Mouse (Mus musculus): ENCODE results near the gene Il3. TPM values are rescaled to one million over a fixed set of nuclear protein-coding genes. Genes with fewer than 3 reads are reported as not detected.

Il3 gene
- polyA plus RNA-seq (2014; fragmentation: Nextera tagmentation; extraction: Ambion mirVana): not detected in 2 replicates

GRCm38 (mm10) chr11:54267177-54267576 is at the start of gene Il3:
TSS of gene Il3 (minus strand) at chr11:54267277.
- DNase-seq: no peak
- no peak for TF ChIP-seq CTCF (IDR thresholded peaks at IDR 0.05; ENCODE audit: low read depth)
- H3K4me1 ChIP-seq (ENCODE audit: insufficient read depth): no peaks in the 10 kb centered on the region
- no peak for ATAC-seq (ENCODE audit: insufficient read depth)
- no peaks in the 10 kb centered on the region for H3K27me3 ChIP-seq (ENCODE audit: insufficient read depth, low read length)
- no peak within 1 kb of the TSS for H3K9ac ChIP-seq
- WGBS: 77% methylated on average over 6 of the region's 6 CpGs
- no peaks in the 10 kb centered on the region for H3K36me3 ChIP-seq (ENCODE audit: insufficient read depth)
- no peak within 1 kb of the TSS for H3K4me2 ChIP-seq
- H3K9me3 ChIP-seq (ENCODE audit: low read depth, low read length): no peaks in the 10 kb centered on the region
- H3K27ac ChIP-seq (ENCODE audit: low read depth): no peak within 1 kb of the TSS
- no peak within 1 kb of the TSS for H3K4me3 ChIP-seq (ENCODE audit: low read depth, low read length)

GRCm38 (mm10) chr11:54315336-54315735 is 48.3 kb upstream of the Il3 start:
- TF ChIP-seq CTCF (IDR thresholded peaks at IDR 0.05; ENCODE audit: low read depth): no peak
- no peak for DNase-seq
- H3K4me1 ChIP-seq (ENCODE audit: insufficient read depth): no peaks in the 10 kb centered on the region

GRCm38 (mm10) chr11:54314740-54315139 is 47.7 kb upstream of the Il3 start:
- Histone ChIP-seq H3K9ac (no peak overlapping the region; the same call in 1 of the 2 replicates), H3K36me3 (ENCODE audit: insufficient read depth) (no peaks in the 10 kb centered on the region), H3K27ac (ENCODE audit: low read depth) (no peak overlapping the region), H3K9me3 (ENCODE audit: low read depth, low read length) (no peaks in the 10 kb centered on the region), H3K4me1 (ENCODE audit: insufficient read depth) (no peaks in the 10 kb centered on the region), H3K4me2 (no peak overlapping the region), H3K27me3 (ENCODE audit: insufficient read depth, low read length) (no peaks in the 10 kb centered on the region), H3K4me3 (ENCODE audit: low read depth, low read length) (no peak overlapping the region)
- no peak for ATAC-seq (ENCODE audit: insufficient read depth)
- TF ChIP-seq CTCF (IDR thresholded peaks at IDR 0.05; ENCODE audit: low read depth): no peak
- WGBS: 21% methylated on average over 3 of the region's 3 CpGs
- no peak for DNase-seq

More at GRCm38 (mm10) chr11:54315336-54315735, 48.3 kb upstream of the Il3 start:
- 81% methylated on average over 5 of the region's 5 CpGs for WGBS
- no peaks in the 10 kb centered on the region for H3K36me3 ChIP-seq (ENCODE audit: insufficient read depth)
- no peak overlapping the region for H3K4me3 ChIP-seq (ENCODE audit: low read depth, low read length)
- no peaks in the 10 kb centered on the region for H3K9me3 ChIP-seq (ENCODE audit: low read depth, low read length)
- H3K9ac ChIP-seq: no peak overlapping the region
- H3K27ac ChIP-seq (ENCODE audit: low read depth): no peak overlapping the region
- no peaks in the 10 kb centered on the region for H3K27me3 ChIP-seq (ENCODE audit: insufficient read depth, low read length)
- no peak for ATAC-seq (ENCODE audit: insufficient read depth)
- no peak overlapping the region for H3K4me2 ChIP-seq

- no peaks in the 10 kb centered on the region for H3K36me3 ChIP-seq (ENCODE audit: insufficient read depth)
- H3K27me3 ChIP-seq (ENCODE audit: insufficient read depth, low read length): no peaks in the 10 kb centered on the region
- WGBS: 64% methylated on average over 7 of the region's 7 CpGs
- H3K4me1 ChIP-seq (ENCODE audit: insufficient read depth): no peaks in the 10 kb centered on the region
- no peak for TF ChIP-seq CTCF (IDR thresholded peaks at IDR 0.05; ENCODE audit: low read depth)
- H3K4me2 ChIP-seq: no peak overlapping the region
- DNase-seq: no peak
- no peak for ATAC-seq (ENCODE audit: insufficient read depth)
- H3K4me3 ChIP-seq (ENCODE audit: low read depth, low read length): no peak overlapping the region
- no peaks in the 10 kb centered on the region for H3K9me3 ChIP-seq (ENCODE audit: low read depth, low read length)
- no peak overlapping the region for H3K9ac ChIP-seq
- H3K27ac ChIP-seq (ENCODE audit: low read depth): no peak overlapping the region
Observed at GRCm38 (mm10) chr11:54313391-54314360, 46.6 kb upstream of the Il3 start.

GRCm38 (mm10) chr11:54312603-54313002 is 45.5 kb upstream of the Il3 start:
- Histone ChIP-seq H3K4me2 (no peak overlapping the region), H3K36me3 (ENCODE audit: insufficient read depth) (no peaks in the 10 kb centered on the region), H3K4me1 (ENCODE audit: insufficient read depth) (no peaks in the 10 kb centered on the region), H3K27me3 (ENCODE audit: insufficient read depth, low read length) (no peaks in the 10 kb centered on the region), H3K9ac (no peak overlapping the region), H3K9me3 (ENCODE audit: low read depth, low read length) (no peaks in the 10 kb centered on the region), H3K4me3 (ENCODE audit: low read depth, low read length) (no peak overlapping the region), H3K27ac (ENCODE audit: low read depth) (no peak overlapping the region)
- DNase-seq: no peak
- no peak for ATAC-seq (ENCODE audit: insufficient read depth)
- TF ChIP-seq CTCF (IDR thresholded peaks at IDR 0.05; ENCODE audit: low read depth): no peak
- 24% methylated on average over 1 of the region's 1 CpGs for WGBS

GRCm38 (mm10) chr11:54312021-54312420 is 44.9 kb upstream of the Il3 start:
- H3K9me3 ChIP-seq (ENCODE audit: low read depth, low read length): no peaks in the 10 kb centered on the region
- WGBS: 17% methylated on average over 5 of the region's 5 CpGs

GRCm38 (mm10) chr11:54310588-54310987 is 43.5 kb upstream of the Il3 start:
- Histone ChIP-seq H3K27me3 (ENCODE audit: insufficient read depth, low read length) (no peaks in the 10 kb centered on the region), H3K4me1 (ENCODE audit: insufficient read depth) (no peaks in the 10 kb centered on the region), H3K4me3 (ENCODE audit: low read depth, low read length) (no peak overlapping the region), H3K4me2 (no peak overlapping the region), H3K27ac (ENCODE audit: low read depth) (no peak overlapping the region), H3K9me3 (ENCODE audit: low read depth, low read length) (no peaks in the 10 kb centered on the region), H3K36me3 (ENCODE audit: insufficient read depth) (no peaks in the 10 kb centered on the region), H3K9ac (no peak overlapping the region)
- DNase-seq (no peak), ATAC-seq (ENCODE audit: insufficient read depth) (no peak)
- TF ChIP-seq CTCF (IDR thresholded peaks at IDR 0.05; ENCODE audit: low read depth): no peak
- WGBS: 58% methylated on average over 2 of the region's 2 CpGs

More at GRCm38 (mm10) chr11:54312021-54312420, 44.9 kb upstream of the Il3 start:
- DNase-seq (no peak), ATAC-seq (ENCODE audit: insufficient read depth) (no peak)
- Histone ChIP-seq H3K27ac (ENCODE audit: low read depth) (no peak overlapping the region), H3K4me1 (ENCODE audit: insufficient read depth) (no peaks in the 10 kb centered on the region), H3K4me2 (no peak overlapping the region), H3K9ac (no peak overlapping the region), H3K4me3 (ENCODE audit: low read depth, low read length) (no peak overlapping the region), H3K36me3 (ENCODE audit: insufficient read depth) (no peaks in the 10 kb centered on the region), H3K27me3 (ENCODE audit: insufficient read depth, low read length) (no peaks in the 10 kb centered on the region)
- no peak for TF ChIP-seq CTCF (IDR thresholded peaks at IDR 0.05; ENCODE audit: low read depth)
